Mouse (Mus musculus): ENCODE data around the gene 9130213A22Rik. TPM values are rescaled to one million over a fixed set of nuclear protein-coding genes. Genes with fewer than 3 reads are reported as not detected.

Gene 9130213A22Rik
- polyA plus RNA-seq, 1 experiment from 2014 or later, result 0.36 TPM

- Histone ChIP-seq H3K9ac (ENCODE audit: low read length) (peak overlapping the region; percentile 64), H3K36me3 (ENCODE audit: control insufficient read depth, insufficient read depth, low read length) (peaks cover 27% of the 10 kb centered on the region), H3K27ac (ENCODE audit: low read length) (no peak overlapping the region), H3K27me3 (ENCODE audit: control insufficient read depth, insufficient read depth, low read depth, low read length) (no peaks in the 10 kb centered on the region), H3K4me1 (replicated peaks; ENCODE audit: control insufficient read depth, insufficient read depth, low read length) (peaks cover 11% of the 10 kb centered on the region; the same call in 1 of the 2 replicates), H3K4me2 (ENCODE audit: low read depth, low read length) (peak overlapping the region; percentile 65), H3K9me3 (ENCODE audit: control insufficient read depth, low read length) (no peaks in the 10 kb centered on the region), H3K4me3 (ENCODE audit: low read length) (peak overlapping the region; percentile 55)
- WGBS, result 5% methylated on average over 21 of the region's 21 CpGs
- 0 out of 2 replicates have a peak, but pooled peaks have one; percentile 1 for ATAC-seq (ENCODE audit: low read depth)
These were observed 11.2 kb downstream of the 9130213A22Rik start for GRCm38 (mm10) chr11:69111051-69111810.

GRCm38 (mm10) chr11:69110319-69111046, 11.9 kb downstream of the 9130213A22Rik start:
- Histone ChIP-seq H3K4me2 (ENCODE audit: low read depth, low read length) (peak overlapping the region; percentile 65), H3K4me3 (ENCODE audit: low read length) (peak overlapping the region; percentile 55), H3K9me3 (ENCODE audit: control insufficient read depth, low read length) (no peaks in the 10 kb centered on the region), H3K27ac (ENCODE audit: low read length) (peak overlapping the region; percentile 45; the same call in 1 of the 2 replicates), H3K27me3 (ENCODE audit: control insufficient read depth, insufficient read depth, low read depth, low read length) (no peaks in the 10 kb centered on the region), H3K9ac (ENCODE audit: low read length) (peak overlapping the region; percentile 64), H3K36me3 (ENCODE audit: control insufficient read depth, insufficient read depth, low read length) (peaks cover 34% of the 10 kb centered on the region), H3K4me1 (replicated peaks; ENCODE audit: control insufficient read depth, insufficient read depth, low read length) (peaks cover 11% of the 10 kb centered on the region; the same call in 1 of the 2 replicates)
- WGBS, result under 1% methylated on average over 29 of the region's 30 CpGs
- peak; percentile 81 for ATAC-seq (ENCODE audit: low read depth)

GRCm38 (mm10) chr11:69109032-69109900, 13.1 kb downstream of the 9130213A22Rik start:
- H3K4me2 ChIP-seq (ENCODE audit: low read depth, low read length), result no peak overlapping the region
- H3K27ac ChIP-seq (ENCODE audit: low read length), result no peak overlapping the region
- no peak overlapping the region for H3K9ac ChIP-seq (ENCODE audit: low read length)
- no peak for ATAC-seq (ENCODE audit: low read depth)
- H3K27me3 ChIP-seq (ENCODE audit: control insufficient read depth, insufficient read depth, low read depth, low read length), result no peaks in the 10 kb centered on the region
- H3K4me1 ChIP-seq (replicated peaks; ENCODE audit: control insufficient read depth, insufficient read depth, low read length), result peaks cover 11% of the 10 kb centered on the region; the same call in 1 of the 2 replicates
- no peak overlapping the region for H3K4me3 ChIP-seq (ENCODE audit: low read length)
- peaks cover 46% of the 10 kb centered on the region for H3K36me3 ChIP-seq (ENCODE audit: control insufficient read depth, insufficient read depth, low read length)
- no peaks in the 10 kb centered on the region for H3K9me3 ChIP-seq (ENCODE audit: control insufficient read depth, low read length)
- 81% methylated on average over 13 of the region's 13 CpGs for WGBS

- WGBS, result 89% methylated on average over 9 of the region's 9 CpGs
- Histone ChIP-seq H3K27ac (ENCODE audit: low read length) (no peak overlapping the region), H3K4me3 (ENCODE audit: low read length) (no peak overlapping the region), H3K4me1 (replicated peaks; ENCODE audit: control insufficient read depth, insufficient read depth, low read length) (peaks cover 11% of the 10 kb centered on the region; the same call in 1 of the 2 replicates), H3K36me3 (ENCODE audit: control insufficient read depth, insufficient read depth, low read length) (peaks cover 57% of the 10 kb centered on the region), H3K9ac (ENCODE audit: low read length) (no peak overlapping the region), H3K27me3 (ENCODE audit: control insufficient read depth, insufficient read depth, low read depth, low read length) (no peaks in the 10 kb centered on the region), H3K9me3 (ENCODE audit: control insufficient read depth, low read length) (no peaks in the 10 kb centered on the region), H3K4me2 (ENCODE audit: low read depth, low read length) (no peak overlapping the region)
- no peak for ATAC-seq (ENCODE audit: low read depth)
These were observed 14.2 kb downstream of the 9130213A22Rik start for GRCm38 (mm10) chr11:69108223-69108622.

- no peak for ATAC-seq (ENCODE audit: low read depth)
- Histone ChIP-seq H3K4me3 (ENCODE audit: low read length) (no peak overlapping the region), H3K9me3 (ENCODE audit: control insufficient read depth, low read length) (no peaks in the 10 kb centered on the region), H3K4me1 (replicated peaks; ENCODE audit: control insufficient read depth, insufficient read depth, low read length) (peaks cover 11% of the 10 kb centered on the region; the same call in 1 of the 2 replicates), H3K4me2 (ENCODE audit: low read depth, low read length) (no peak overlapping the region), H3K27ac (ENCODE audit: low read length) (no peak overlapping the region), H3K9ac (ENCODE audit: low read length) (no peak overlapping the region), H3K36me3 (ENCODE audit: control insufficient read depth, insufficient read depth, low read length) (peaks cover 62% of the 10 kb centered on the region), H3K27me3 (ENCODE audit: control insufficient read depth, insufficient read depth, low read depth, low read length) (no peaks in the 10 kb centered on the region)
- WGBS, result 88% methylated on average over 11 of the region's 11 CpGs
These were observed 14.7 kb downstream of the 9130213A22Rik start for GRCm38 (mm10) chr11:69107676-69108075.

GRCm38 (mm10) chr11:69106842-69107241, 15.5 kb downstream of the 9130213A22Rik start:
- Histone ChIP-seq H3K4me3 (ENCODE audit: low read length) (no peak overlapping the region), H3K36me3 (ENCODE audit: control insufficient read depth, insufficient read depth, low read length) (peaks cover 69% of the 10 kb centered on the region), H3K9ac (ENCODE audit: low read length) (no peak overlapping the region), H3K27me3 (ENCODE audit: control insufficient read depth, insufficient read depth, low read depth, low read length) (no peaks in the 10 kb centered on the region), H3K9me3 (ENCODE audit: control insufficient read depth, low read length) (no peaks in the 10 kb centered on the region), H3K4me1 (replicated peaks; ENCODE audit: control insufficient read depth, insufficient read depth, low read length) (peaks cover 11% of the 10 kb centered on the region; the same call in 1 of the 2 replicates), H3K4me2 (ENCODE audit: low read depth, low read length) (no peak overlapping the region), H3K27ac (ENCODE audit: low read length) (no peak overlapping the region)
- 81% methylated on average over 11 of the region's 11 CpGs for WGBS
- ATAC-seq (ENCODE audit: low read depth), result no peak

GRCm38 (mm10) chr11:69106299-69106698, 16.1 kb downstream of the 9130213A22Rik start:
- H3K27ac ChIP-seq (ENCODE audit: low read length), result no peak overlapping the region
- WGBS, result 90% methylated on average over 11 of the region's 11 CpGs
- peaks cover 74% of the 10 kb centered on the region for H3K36me3 ChIP-seq (ENCODE audit: control insufficient read depth, insufficient read depth, low read length)
- no peak overlapping the region for H3K4me3 ChIP-seq (ENCODE audit: low read length)
- no peak overlapping the region for H3K9ac ChIP-seq (ENCODE audit: low read length)
- no peak overlapping the region for H3K4me2 ChIP-seq (ENCODE audit: low read depth, low read length)
- no peaks in the 10 kb centered on the region for H3K9me3 ChIP-seq (ENCODE audit: control insufficient read depth, low read length)
- ATAC-seq (ENCODE audit: low read depth), result no peak
- H3K4me1 ChIP-seq (replicated peaks; ENCODE audit: control insufficient read depth, insufficient read depth, low read length), result peaks cover 10% of the 10 kb centered on the region; the same call in 1 of the 2 replicates
- no peaks in the 10 kb centered on the region for H3K27me3 ChIP-seq (ENCODE audit: control insufficient read depth, insufficient read depth, low read depth, low read length)

- H3K36me3 ChIP-seq (ENCODE audit: control insufficient read depth, insufficient read depth, low read length), result peaks cover 79% of the 10 kb centered on the region
- no peaks in the 10 kb centered on the region for H3K27me3 ChIP-seq (ENCODE audit: control insufficient read depth, insufficient read depth, low read depth, low read length)
- no peak overlapping the region for H3K27ac ChIP-seq (ENCODE audit: low read length)
- no peak for ATAC-seq (ENCODE audit: low read depth)
- WGBS, result 91% methylated on average over 2 of the region's 2 CpGs
- no peak overlapping the region for H3K9ac ChIP-seq (ENCODE audit: low read length)
- H3K4me3 ChIP-seq (ENCODE audit: low read length), result no peak overlapping the region
- no peak overlapping the region for H3K4me2 ChIP-seq (ENCODE audit: low read depth, low read length)
- no peaks in the 10 kb centered on the region for H3K9me3 ChIP-seq (ENCODE audit: control insufficient read depth, low read length)
- H3K4me1 ChIP-seq (replicated peaks; ENCODE audit: control insufficient read depth, insufficient read depth, low read length), result peaks cover 9% of the 10 kb centered on the region
These were observed 16.6 kb downstream of the 9130213A22Rik start for GRCm38 (mm10) chr11:69105796-69106195.
